Mouse (Mus musculus): ENCODE measurements around the gene Rasgrf2. TPM values are rescaled to one million over a fixed set of nuclear protein-coding genes. Genes with fewer than 3 reads are reported as not detected.

Gene Rasgrf2
- polyA plus RNA-seq, 1 experiment from 2014 or later, result 0.15 TPM

- WGBS, result 91% methylated on average over 24 of the region's 24 CpGs
- Histone ChIP-seq H3K27ac (no peak overlapping the region), H3K36me3 (no peaks in the 10 kb centered on the region), H3K27me3 (no peaks in the 10 kb centered on the region), H3K9me3 (no peaks in the 10 kb centered on the region), H3K4me2 (no peak overlapping the region), H3K9ac (no peak overlapping the region), H3K4me1 (no peaks in the 10 kb centered on the region; the same call in 1 of the 2 replicates), H3K4me3 (no peak overlapping the region)
- ATAC-seq (ENCODE audit: insufficient number of reproducible peaks, insufficient read depth, low FRiP score, low TSS enrichment, low read depth), result no peak
These were observed 100.9 kb downstream of the Rasgrf2 start for GRCm38 (mm10) chr13:92030364-92031057.

GRCm38 (mm10) chr13:92029666-92030065 is 101.8 kb downstream of the Rasgrf2 start:
- H3K4me2 ChIP-seq, result no peak overlapping the region
- H3K27me3 ChIP-seq, result no peaks in the 10 kb centered on the region
- H3K4me3 ChIP-seq, result no peak overlapping the region
- no peaks in the 10 kb centered on the region for H3K9me3 ChIP-seq
- no peak for ATAC-seq (ENCODE audit: insufficient number of reproducible peaks, insufficient read depth, low FRiP score, low TSS enrichment, low read depth)
- H3K9ac ChIP-seq, result no peak overlapping the region
- 77% methylated on average over 3 of the region's 3 CpGs for WGBS
- H3K4me1 ChIP-seq, result no peaks in the 10 kb centered on the region; the same call in 1 of the 2 replicates
- no peak overlapping the region for H3K27ac ChIP-seq
- H3K36me3 ChIP-seq, result no peaks in the 10 kb centered on the region

- Histone ChIP-seq H3K9ac (no peak overlapping the region), H3K4me3 (no peak overlapping the region), H3K27ac (peak overlapping the region; percentile 61; the same call in 1 of the 2 replicates), H3K9me3 (no peaks in the 10 kb centered on the region), H3K4me1 (no peaks in the 10 kb centered on the region; the same call in 1 of the 2 replicates), H3K4me2 (no peak overlapping the region), H3K36me3 (no peaks in the 10 kb centered on the region), H3K27me3 (no peaks in the 10 kb centered on the region)
- WGBS, result 72% methylated on average over 5 of the region's 5 CpGs
- ATAC-seq (ENCODE audit: insufficient number of reproducible peaks, insufficient read depth, low FRiP score, low TSS enrichment, low read depth), result no peak
These were observed 103.5 kb downstream of the Rasgrf2 start for GRCm38 (mm10) chr13:92027951-92028350.

- Histone ChIP-seq H3K4me2 (no peak overlapping the region), H3K9me3 (no peaks in the 10 kb centered on the region), H3K27me3 (no peaks in the 10 kb centered on the region), H3K4me1 (no peaks in the 10 kb centered on the region; the same call in 1 of the 2 replicates), H3K27ac (no peak overlapping the region), H3K36me3 (no peaks in the 10 kb centered on the region), H3K4me3 (no peak overlapping the region), H3K9ac (no peak overlapping the region)
- WGBS, result 72% methylated on average over 2 of the region's 2 CpGs
- ATAC-seq (ENCODE audit: insufficient number of reproducible peaks, insufficient read depth, low FRiP score, low TSS enrichment, low read depth), result no peak
These were observed 104.8 kb downstream of the Rasgrf2 start for GRCm38 (mm10) chr13:92026651-92027050.

GRCm38 (mm10) chr13:92025124-92025523 is 106.3 kb downstream of the Rasgrf2 start:
- Histone ChIP-seq H3K4me2 (no peak overlapping the region), H3K27me3 (no peaks in the 10 kb centered on the region), H3K9me3 (no peaks in the 10 kb centered on the region), H3K27ac (no peak overlapping the region), H3K4me3 (no peak overlapping the region), H3K36me3 (no peaks in the 10 kb centered on the region), H3K9ac (no peak overlapping the region), H3K4me1 (no peaks in the 10 kb centered on the region; the same call in 1 of the 2 replicates)
- no peak for ATAC-seq (ENCODE audit: insufficient number of reproducible peaks, insufficient read depth, low FRiP score, low TSS enrichment, low read depth)
- 94% methylated on average over 3 of the region's 3 CpGs for WGBS

GRCm38 (mm10) chr13:92022202-92022601 is 109.3 kb downstream of the Rasgrf2 start:
- Histone ChIP-seq H3K36me3 (no peaks in the 10 kb centered on the region), H3K4me3 (no peak overlapping the region), H3K27me3 (no peaks in the 10 kb centered on the region), H3K4me2 (no peak overlapping the region), H3K9me3 (no peaks in the 10 kb centered on the region), H3K27ac (no peak overlapping the region), H3K9ac (no peak overlapping the region), H3K4me1 (no peaks in the 10 kb centered on the region)
- no peak for ATAC-seq (ENCODE audit: insufficient number of reproducible peaks, insufficient read depth, low FRiP score, low TSS enrichment, low read depth)
- 86% methylated on average over 10 of the region's 10 CpGs for WGBS

- no peak for ATAC-seq (ENCODE audit: insufficient number of reproducible peaks, insufficient read depth, low FRiP score, low TSS enrichment, low read depth)
- H3K4me3 ChIP-seq, result no peak overlapping the region
- no peak overlapping the region for H3K4me2 ChIP-seq
- 80% methylated on average over 3 of the region's 3 CpGs for WGBS
- H3K9ac ChIP-seq, result no peak overlapping the region
- H3K27ac ChIP-seq, result no peak overlapping the region
- H3K27me3 ChIP-seq, result no peaks in the 10 kb centered on the region
- H3K36me3 ChIP-seq, result no peaks in the 10 kb centered on the region
- no peaks in the 10 kb centered on the region for H3K9me3 ChIP-seq
- H3K4me1 ChIP-seq, result no peaks in the 10 kb centered on the region
These were observed 134.5 kb downstream of the Rasgrf2 start for GRCm38 (mm10) chr13:91996929-91997328.

GRCm38 (mm10) chr13:91991412-91991811 is 140.0 kb downstream of the Rasgrf2 start:
- Histone ChIP-seq H3K9ac (no peak overlapping the region), H3K36me3 (no peaks in the 10 kb centered on the region), H3K9me3 (no peaks in the 10 kb centered on the region), H3K27me3 (no peaks in the 10 kb centered on the region), H3K4me1 (no peaks in the 10 kb centered on the region), H3K27ac (no peak overlapping the region), H3K4me2 (no peak overlapping the region), H3K4me3 (no peak overlapping the region)
- no peak for ATAC-seq (ENCODE audit: insufficient number of reproducible peaks, insufficient read depth, low FRiP score, low TSS enrichment, low read depth)
- WGBS, result 84% methylated on average over 2 of the region's 2 CpGs

- no peaks in the 10 kb centered on the region for H3K36me3 ChIP-seq
- H3K4me1 ChIP-seq, result no peaks in the 10 kb centered on the region
- H3K4me3 ChIP-seq, result no peak overlapping the region
- H3K27ac ChIP-seq, result no peak overlapping the region
- no peak overlapping the region for H3K4me2 ChIP-seq
- WGBS, result 71% methylated on average over 6 of the region's 6 CpGs
- no peak for ATAC-seq (ENCODE audit: insufficient number of reproducible peaks, insufficient read depth, low FRiP score, low TSS enrichment, low read depth)
- no peaks in the 10 kb centered on the region for H3K27me3 ChIP-seq
- H3K9me3 ChIP-seq, result no peaks in the 10 kb centered on the region
- H3K9ac ChIP-seq, result no peak overlapping the region
These were observed 140.7 kb downstream of the Rasgrf2 start for GRCm38 (mm10) chr13:91990709-91991284.

GRCm38 (mm10) chr13:91988378-91988777 is 143.1 kb downstream of the Rasgrf2 start:
- Histone ChIP-seq H3K36me3 (no peaks in the 10 kb centered on the region), H3K4me3 (no peak overlapping the region), H3K4me2 (no peak overlapping the region), H3K9ac (no peak overlapping the region), H3K4me1 (no peaks in the 10 kb centered on the region), H3K9me3 (no peaks in the 10 kb centered on the region), H3K27ac (no peak overlapping the region), H3K27me3 (no peaks in the 10 kb centered on the region)
- 90% methylated on average over 7 of the region's 7 CpGs for WGBS
- ATAC-seq (ENCODE audit: insufficient number of reproducible peaks, insufficient read depth, low FRiP score, low TSS enrichment, low read depth), result no peak

- Histone ChIP-seq H3K4me1 (no peaks in the 10 kb centered on the region), H3K27me3 (no peaks in the 10 kb centered on the region), H3K9me3 (no peaks in the 10 kb centered on the region), H3K4me3 (no peak overlapping the region), H3K4me2 (no peak overlapping the region), H3K27ac (no peak overlapping the region), H3K9ac (no peak overlapping the region), H3K36me3 (no peaks in the 10 kb centered on the region)
- no peak for ATAC-seq (ENCODE audit: insufficient number of reproducible peaks, insufficient read depth, low FRiP score, low TSS enrichment, low read depth)
- WGBS, result 88% methylated on average over 6 of the region's 6 CpGs
These were observed 144.5 kb downstream of the Rasgrf2 start for GRCm38 (mm10) chr13:91986958-91987357.

- H3K4me3 ChIP-seq, result no peak overlapping the region
- H3K4me1 ChIP-seq, result no peaks in the 10 kb centered on the region
- no peaks in the 10 kb centered on the region for H3K9me3 ChIP-seq
- H3K27ac ChIP-seq, result no peak overlapping the region
- H3K27me3 ChIP-seq, result no peaks in the 10 kb centered on the region
- H3K36me3 ChIP-seq, result no peaks in the 10 kb centered on the region
- no peak for ATAC-seq (ENCODE audit: insufficient number of reproducible peaks, insufficient read depth, low FRiP score, low TSS enrichment, low read depth)
- WGBS, result 61% methylated on average over 7 of the region's 7 CpGs
- no peak overlapping the region for H3K4me2 ChIP-seq
- H3K9ac ChIP-seq, result no peak overlapping the region
These were observed 145.4 kb downstream of the Rasgrf2 start for GRCm38 (mm10) chr13:91985915-91986589.

Data from embryonic facial prominence, embryonic 13.5 days (tissue).